In genomic region chr6:13070147-13070425, GRCm38 (mm10) we compare ENCODE assay signal across 8 mouse cellular contexts. TPM values are rescaled to one million over a fixed set of nuclear protein-coding genes. Genes with fewer than 3 reads are reported as not detected.
DNase-seq lines count a peak whose midpoint lies in the region; ATAC-seq and TF ChIP-seq lines count a peak whose summit lies in the region.

No protein-coding gene starts in this region.

- 0% methylated on average over 11 of the region's 11 CpGs for WGBS in liver, adult 2 months
- WGBS in embryonic facial prominence, embryonic 10.5 days = 1% methylated on average over 11 of the region's 11 CpGs
- under 1% methylated on average over 11 of the region's 11 CpGs for WGBS in hindbrain, postnatal 0 days
- 2% methylated on average over 11 of the region's 11 CpGs for WGBS in midbrain, embryonic 16.5 days

- H3K36me3 ChIP-seq in liver, adult 2 months (ENCODE audit: control insufficient read depth, insufficient read depth, low read length) = peaks cover 29% of the 10 kb centered on the region
- peaks cover 28% of the 10 kb centered on the region for H3K36me3 ChIP-seq in embryonic facial prominence, embryonic 10.5 days (replicated peaks)
- peaks cover 8% of the 10 kb centered on the region; the same call in 1 of the 2 replicates for H3K36me3 ChIP-seq in hindbrain, postnatal 0 days (ENCODE audit: insufficient read depth, low read length)
- H3K36me3 ChIP-seq in midbrain, embryonic 16.5 days (ENCODE audit: control insufficient read depth, insufficient read depth, low read length) = peaks cover 13% of the 10 kb centered on the region

- H3K27ac ChIP-seq in liver, adult 2 months (replicated peaks; ENCODE audit: insufficient read depth, low read depth, low read length) = peak overlapping the region; percentile 88
- peak overlapping the region; percentile 95 for H3K27ac ChIP-seq in embryonic facial prominence, embryonic 10.5 days (replicated peaks)
- peak overlapping the region; percentile 89 for H3K27ac ChIP-seq in hindbrain, postnatal 0 days
- peak overlapping the region; percentile 85 for H3K27ac ChIP-seq in midbrain, embryonic 16.5 days (ENCODE audit: low read length)

- TF ChIP-seq POLR2A in liver, adult 2 months (IDR thresholded peaks at IDR 0.05; ENCODE audit: extremely low read depth, insufficient read depth, low read length) = no peak

- no peak for TF ChIP-seq CTCF in liver, adult 2 months (IDR thresholded peaks at IDR 0.05; ENCODE audit: low read depth, low read length)
- TF ChIP-seq CTCF in hindbrain, postnatal 0 days (IDR thresholded peaks at IDR 0.05; ENCODE audit: low read depth) = no peak

- no peaks in the 10 kb centered on the region for H3K27me3 ChIP-seq in liver, adult 2 months (ENCODE audit: control insufficient read depth, insufficient read depth, low read length)
- H3K27me3 ChIP-seq in embryonic facial prominence, embryonic 10.5 days (replicated peaks; ENCODE audit: low read depth, poor library complexity, severe bottlenecking) = no peaks in the 10 kb centered on the region; the same call in 1 of the 2 replicates
- H3K27me3 ChIP-seq in hindbrain, postnatal 0 days (ENCODE audit: insufficient read depth, low read length) = no peaks in the 10 kb centered on the region
- no peaks in the 10 kb centered on the region for H3K27me3 ChIP-seq in midbrain, embryonic 16.5 days (ENCODE audit: control insufficient read depth, insufficient read depth, low read depth, low read length)

- no peak for ATAC-seq in hindbrain, postnatal 0 days
- no peak for ATAC-seq in midbrain, embryonic 16.5 days
- no peak for ATAC-seq in granulocyte monocyte progenitor cell, adult 5-6 weeks (replicated peaks; ENCODE audit: poor library complexity, severe bottlenecking)

- H3K79me2 ChIP-seq in liver, adult 2 months (ENCODE audit: control insufficient read depth, insufficient read depth, low read length) = no peaks in the 10 kb centered on the region

- H3K9ac ChIP-seq in liver, adult 2 months (ENCODE audit: low read depth, low read length) = peak overlapping the region; percentile 96
- H3K9ac ChIP-seq in hindbrain, postnatal 0 days (replicated peaks; ENCODE audit: low read length) = peak overlapping the region; percentile 93
- H3K9ac ChIP-seq in midbrain, embryonic 16.5 days (ENCODE audit: low read depth, low read length) = peak overlapping the region; percentile 99

- H3K4me2 ChIP-seq in hindbrain, postnatal 0 days (ENCODE audit: low read depth, low read length) = peak overlapping the region; percentile 82
- H3K4me2 ChIP-seq in midbrain, embryonic 16.5 days (ENCODE audit: low read length) = peak overlapping the region; percentile 81

- H3K9me3 ChIP-seq in embryonic facial prominence, embryonic 10.5 days = no peaks in the 10 kb centered on the region
- H3K9me3 ChIP-seq in hindbrain, postnatal 0 days (ENCODE audit: low read length) = no peaks in the 10 kb centered on the region
- no peaks in the 10 kb centered on the region for H3K9me3 ChIP-seq in midbrain, embryonic 16.5 days (replicated peaks; ENCODE audit: control insufficient read depth, low read length, poor library complexity, severe bottlenecking)

- H3K4me3 ChIP-seq in liver, adult 2 months (ENCODE audit: insufficient read depth, low read depth, low read length) = peak overlapping the region; percentile 81
- peak overlapping the region; percentile 94 for H3K4me3 ChIP-seq in embryonic facial prominence, embryonic 10.5 days
- H3K4me3 ChIP-seq in hindbrain, postnatal 0 days (ENCODE audit: low read length) = peak overlapping the region; percentile 96
- peak overlapping the region; percentile 95 for H3K4me3 ChIP-seq in midbrain, embryonic 16.5 days (ENCODE audit: low read depth, low read length)

- peaks cover 3% of the 10 kb centered on the region; the same call in 1 of the 2 replicates for H3K4me1 ChIP-seq in liver, adult 2 months (ENCODE audit: control insufficient read depth, insufficient read depth, low read length)
- H3K4me1 ChIP-seq in embryonic facial prominence, embryonic 10.5 days = peaks cover 6% of the 10 kb centered on the region
- no peaks in the 10 kb centered on the region; the same call in 1 of the 2 replicates for H3K4me1 ChIP-seq in hindbrain, postnatal 0 days (ENCODE audit: insufficient read depth, low read length)
- peaks cover 9% of the 10 kb centered on the region for H3K4me1 ChIP-seq in midbrain, embryonic 16.5 days (ENCODE audit: control insufficient read depth, insufficient read depth, low read length)

- no peak for DNase-seq in liver, adult 2 months (ENCODE audit: extremely low read depth, low read depth, low spot score)
- DNase-seq in liver = no peak
- DNase-seq in embryonic facial prominence, embryonic 10.5 days (ENCODE audit: low spot score) = no peak
- no peak for DNase-seq in hindbrain, postnatal 0 days (ENCODE audit: low spot score)
- no peak for DNase-seq in thymus, postnatal 4 days
- DNase-seq in testis, postnatal 14 days (ENCODE audit: low spot score) = no peak

RNA-seq across cellular contexts. Expression of gene Tmem106b, which starts 0.5 kb away (rescaled TPM):
- total RNA-seq in liver, adult 2 months (2014; rRNA removed) = 129 and 133 TPM in 2 replicates
- 35.5 and 41.5 TPM in 2 replicates for polyA plus RNA-seq in liver, adult 2 months (2012; rRNA removed)
- 18.9 and 19.6 TPM in 2 replicates for polyA plus RNA-seq in embryonic facial prominence, embryonic 10.5 days (2016; fragmentation: Nextera tagmentation; extraction: Ambion mirVana)
- total RNA-seq in hindbrain, postnatal 0 days (2014; rRNA removed) = 74.5 and 92.9 TPM in 2 replicates
- 38.0 and 38.5 TPM in 2 replicates for polyA plus RNA-seq in hindbrain, postnatal 0 days (2015; fragmentation: Nextera tagmentation; extraction: Ambion mirVana)
- 36.2 and 46.2 TPM in 2 replicates for polyA plus RNA-seq in midbrain, embryonic 16.5 days (2015; fragmentation: Nextera tagmentation; extraction: Ambion mirVana)
- 17.3 and 29.7 TPM in 2 replicates for total RNA-seq in granulocyte monocyte progenitor cell, adult 5-6 weeks (2014; fragmentation: Nextera tagmentation)
- total RNA-seq in granulocyte monocyte progenitor cell, adult 5-6 weeks (2017) = 29.2 and 43.0 TPM in 2 replicates
